Mouse (Mus musculus): ENCODE measurements around the gene Fbxo21. TPM values are rescaled to one million over a fixed set of nuclear protein-coding genes. Genes with fewer than 3 reads are reported as not detected.

Gene Fbxo21
- polyA plus RNA-seq, 1 experiment from 2014 or later, result 43.6 TPM

GRCm38 (mm10) chr5:117946605-117947004 is 29.9 kb upstream of the Fbxo21 start:
- ATAC-seq (ENCODE audit: low read depth) (no peak), DNase-seq (ENCODE audit: low spot score) (no peak)
- H3K4me3 ChIP-seq (ENCODE audit: low read depth, low read length), result no peak overlapping the region
- no peaks in the 10 kb centered on the region for H3K9me3 ChIP-seq (ENCODE audit: control insufficient read depth, low read length)
- H3K4me1 ChIP-seq (ENCODE audit: control insufficient read depth, insufficient read depth, low read length), result no peaks in the 10 kb centered on the region
- no peaks in the 10 kb centered on the region for H3K36me3 ChIP-seq (ENCODE audit: control insufficient read depth, insufficient read depth, low read length)
- no peak overlapping the region for H3K27ac ChIP-seq (replicated peaks; ENCODE audit: low read depth, low read length)
- no peak overlapping the region for H3K4me2 ChIP-seq (ENCODE audit: low read depth, low read length)
- H3K9ac ChIP-seq (ENCODE audit: low read depth, low read length), result no peak overlapping the region
- H3K27me3 ChIP-seq (replicated peaks; ENCODE audit: control insufficient read depth, insufficient read depth, low read length), result no peaks in the 10 kb centered on the region
- WGBS, result 19% methylated on average over 4 of the region's 4 CpGs

- H3K4me1 ChIP-seq (ENCODE audit: control insufficient read depth, insufficient read depth, low read length), result no peaks in the 10 kb centered on the region
- H3K9ac ChIP-seq (ENCODE audit: low read depth, low read length), result no peak overlapping the region
- no peaks in the 10 kb centered on the region for H3K36me3 ChIP-seq (ENCODE audit: control insufficient read depth, insufficient read depth, low read length)
- no peaks in the 10 kb centered on the region for H3K9me3 ChIP-seq (ENCODE audit: control insufficient read depth, low read length)
- no peak overlapping the region for H3K4me3 ChIP-seq (ENCODE audit: low read depth, low read length)
- H3K27ac ChIP-seq (replicated peaks; ENCODE audit: low read depth, low read length), result no peak overlapping the region
- ATAC-seq (ENCODE audit: low read depth), result no peak
- H3K27me3 ChIP-seq (replicated peaks; ENCODE audit: control insufficient read depth, insufficient read depth, low read length), result no peaks in the 10 kb centered on the region
- 82% methylated on average over 10 of the region's 10 CpGs for WGBS
- no peak for DNase-seq (ENCODE audit: low spot score)
- no peak overlapping the region for H3K4me2 ChIP-seq (ENCODE audit: low read depth, low read length)
Observed at GRCm38 (mm10) chr5:117949393-117949792, 27.1 kb upstream of the Fbxo21 start.

DNA sequence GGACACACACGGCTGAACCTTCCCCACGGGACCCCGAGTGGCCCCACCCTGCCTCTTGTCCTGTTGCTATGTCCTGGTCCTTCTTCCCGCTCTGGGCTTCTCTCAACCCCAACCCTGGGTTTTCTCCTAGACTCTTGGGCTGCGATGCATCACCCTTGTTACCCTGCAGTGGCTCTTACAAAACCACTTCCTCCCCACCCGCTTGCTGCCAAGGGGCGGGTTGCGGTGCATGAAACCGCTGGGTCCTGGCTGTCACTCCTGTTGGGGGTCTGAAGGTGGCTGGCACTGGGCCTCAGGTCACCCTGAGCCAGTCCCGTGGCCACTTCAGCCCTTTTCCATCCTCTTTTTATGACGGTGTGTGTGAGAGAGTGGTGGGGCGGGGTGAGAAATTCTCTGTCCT is 22.6 kb upstream of the Fbxo21 start:
- Histone ChIP-seq H3K27ac (replicated peaks; ENCODE audit: low read depth, low read length) (no peak overlapping the region), H3K4me3 (ENCODE audit: low read depth, low read length) (no peak overlapping the region), H3K9ac (ENCODE audit: low read depth, low read length) (no peak overlapping the region), H3K27me3 (replicated peaks; ENCODE audit: control insufficient read depth, insufficient read depth, low read length) (no peaks in the 10 kb centered on the region), H3K4me1 (ENCODE audit: control insufficient read depth, insufficient read depth, low read length) (no peaks in the 10 kb centered on the region), H3K9me3 (ENCODE audit: control insufficient read depth, low read length) (no peaks in the 10 kb centered on the region), H3K36me3 (ENCODE audit: control insufficient read depth, insufficient read depth, low read length) (no peaks in the 10 kb centered on the region), H3K4me2 (ENCODE audit: low read depth, low read length) (no peak overlapping the region)
- 83% methylated on average over 12 of the region's 12 CpGs for WGBS
- ATAC-seq (ENCODE audit: low read depth) (no peak), DNase-seq (ENCODE audit: low spot score) (no peak)

GRCm38 (mm10) chr5:117954429-117954828 is 22.1 kb upstream of the Fbxo21 start:
- H3K4me1 ChIP-seq (ENCODE audit: control insufficient read depth, insufficient read depth, low read length), result no peaks in the 10 kb centered on the region
- H3K27ac ChIP-seq (replicated peaks; ENCODE audit: low read depth, low read length), result no peak overlapping the region
- no peak overlapping the region for H3K9ac ChIP-seq (ENCODE audit: low read depth, low read length)
- no peaks in the 10 kb centered on the region for H3K9me3 ChIP-seq (ENCODE audit: control insufficient read depth, low read length)
- ATAC-seq (ENCODE audit: low read depth) (no peak), DNase-seq (ENCODE audit: low spot score) (no peak)
- H3K36me3 ChIP-seq (ENCODE audit: control insufficient read depth, insufficient read depth, low read length), result no peaks in the 10 kb centered on the region
- WGBS, result 79% methylated on average over 1 of the region's 1 CpGs
- no peaks in the 10 kb centered on the region for H3K27me3 ChIP-seq (replicated peaks; ENCODE audit: control insufficient read depth, insufficient read depth, low read length)
- no peak overlapping the region for H3K4me2 ChIP-seq (ENCODE audit: low read depth, low read length)
- H3K4me3 ChIP-seq (ENCODE audit: low read depth, low read length), result no peak overlapping the region

DNA sequence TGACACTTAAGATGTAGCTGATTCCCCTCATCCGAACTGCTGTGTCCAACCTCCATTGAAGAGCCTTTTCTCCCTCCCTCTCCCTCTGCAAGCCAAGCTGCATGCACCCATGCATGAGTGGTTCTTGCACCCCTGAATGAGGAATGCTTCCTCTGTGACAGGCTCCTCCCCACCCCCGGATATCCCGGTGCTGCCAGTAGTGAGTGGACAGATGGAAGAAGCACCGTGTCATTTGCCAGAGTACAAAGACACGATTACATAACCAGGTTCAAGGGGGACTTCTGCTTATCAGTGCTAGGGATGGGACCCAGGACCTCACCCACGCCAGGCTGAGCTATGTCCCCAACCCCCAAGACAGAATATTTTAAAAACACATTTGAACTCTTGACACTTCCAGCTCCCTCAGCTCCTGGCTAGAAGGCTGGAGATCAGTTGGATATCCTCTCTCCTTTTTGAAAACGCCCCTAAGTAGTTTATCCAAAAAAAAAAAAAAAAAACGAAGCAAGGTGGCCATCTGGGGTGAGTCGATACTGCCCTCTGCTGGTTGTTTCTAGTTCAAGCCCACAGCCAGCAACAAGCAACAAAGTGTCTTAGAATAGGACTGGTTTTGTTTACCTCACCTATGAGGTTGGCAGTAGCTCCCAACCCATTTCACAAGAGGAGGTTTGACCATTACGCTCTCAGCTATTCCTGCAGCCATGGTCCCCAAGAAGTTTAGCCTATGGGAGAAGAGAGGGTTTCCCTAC is 20.7 kb upstream of the Fbxo21 start:
- Histone ChIP-seq H3K9ac (ENCODE audit: low read depth, low read length) (no peak overlapping the region), H3K4me2 (ENCODE audit: low read depth, low read length) (no peak overlapping the region), H3K27me3 (replicated peaks; ENCODE audit: control insufficient read depth, insufficient read depth, low read length) (no peaks in the 10 kb centered on the region), H3K4me1 (ENCODE audit: control insufficient read depth, insufficient read depth, low read length) (no peaks in the 10 kb centered on the region), H3K36me3 (ENCODE audit: control insufficient read depth, insufficient read depth, low read length) (no peaks in the 10 kb centered on the region), H3K27ac (replicated peaks; ENCODE audit: low read depth, low read length) (no peak overlapping the region), H3K9me3 (ENCODE audit: control insufficient read depth, low read length) (no peaks in the 10 kb centered on the region), H3K4me3 (ENCODE audit: low read depth, low read length) (no peak overlapping the region)
- 33% methylated on average over 10 of the region's 10 CpGs for WGBS
- ATAC-seq (ENCODE audit: low read depth) (no peak), DNase-seq (ENCODE audit: low spot score) (peak; percentile 27)

- Histone ChIP-seq H3K9me3 (ENCODE audit: control insufficient read depth, low read length) (no peaks in the 10 kb centered on the region), H3K4me3 (ENCODE audit: low read depth, low read length) (no peak overlapping the region), H3K27ac (replicated peaks; ENCODE audit: low read depth, low read length) (no peak overlapping the region), H3K4me2 (ENCODE audit: low read depth, low read length) (no peak overlapping the region), H3K9ac (ENCODE audit: low read depth, low read length) (no peak overlapping the region), H3K27me3 (replicated peaks; ENCODE audit: control insufficient read depth, insufficient read depth, low read length) (no peaks in the 10 kb centered on the region), H3K36me3 (ENCODE audit: control insufficient read depth, insufficient read depth, low read length) (no peaks in the 10 kb centered on the region), H3K4me1 (ENCODE audit: control insufficient read depth, insufficient read depth, low read length) (no peaks in the 10 kb centered on the region)
- no peak for DNase-seq (ENCODE audit: low spot score)
- WGBS, result 40% methylated on average over 7 of the region's 9 CpGs
- no peak for ATAC-seq (ENCODE audit: low read depth)
Observed at GRCm38 (mm10) chr5:117964750-117965149, 11.8 kb upstream of the Fbxo21 start.

- WGBS, result 64% methylated on average over 9 of the region's 9 CpGs
- no peak overlapping the region for H3K9ac ChIP-seq (ENCODE audit: low read depth, low read length)
- no peak for ATAC-seq (ENCODE audit: low read depth)
- H3K27ac ChIP-seq (replicated peaks; ENCODE audit: low read depth, low read length), result no peak overlapping the region
- H3K4me3 ChIP-seq (ENCODE audit: low read depth, low read length), result no peak overlapping the region
- no peaks in the 10 kb centered on the region for H3K9me3 ChIP-seq (ENCODE audit: control insufficient read depth, low read length)
- no peak for DNase-seq (ENCODE audit: low spot score)
- H3K4me2 ChIP-seq (ENCODE audit: low read depth, low read length), result no peak overlapping the region
- H3K4me1 ChIP-seq (ENCODE audit: control insufficient read depth, insufficient read depth, low read length), result no peaks in the 10 kb centered on the region
- no peaks in the 10 kb centered on the region for H3K36me3 ChIP-seq (ENCODE audit: control insufficient read depth, insufficient read depth, low read length)
- H3K27me3 ChIP-seq (replicated peaks; ENCODE audit: control insufficient read depth, insufficient read depth, low read length), result no peaks in the 10 kb centered on the region
Observed at GRCm38 (mm10) chr5:117966956-117967355, 9.6 kb upstream of the Fbxo21 start.

GRCm38 (mm10) chr5:117967659-117968069 is 8.9 kb upstream of the Fbxo21 start:
- H3K9ac ChIP-seq (ENCODE audit: low read depth, low read length), result no peak overlapping the region
- no peak for ATAC-seq (ENCODE audit: low read depth)
- H3K4me2 ChIP-seq (ENCODE audit: low read depth, low read length), result no peak overlapping the region
- H3K9me3 ChIP-seq (ENCODE audit: control insufficient read depth, low read length), result no peaks in the 10 kb centered on the region
- no peaks in the 10 kb centered on the region for H3K36me3 ChIP-seq (ENCODE audit: control insufficient read depth, insufficient read depth, low read length)
- H3K4me3 ChIP-seq (ENCODE audit: low read depth, low read length), result no peak overlapping the region
- H3K4me1 ChIP-seq (ENCODE audit: control insufficient read depth, insufficient read depth, low read length), result no peaks in the 10 kb centered on the region
- WGBS, result 52% methylated on average over 4 of the region's 4 CpGs
- no peak overlapping the region for H3K27ac ChIP-seq (replicated peaks; ENCODE audit: low read depth, low read length)
- H3K27me3 ChIP-seq (replicated peaks; ENCODE audit: control insufficient read depth, insufficient read depth, low read length), result no peaks in the 10 kb centered on the region
- no peak for DNase-seq (ENCODE audit: low spot score)

Measured in embryonic facial prominence, embryonic 14.5 days (tissue).